Mouse (Mus musculus) ES-Bruce4 (cell line): ENCODE results near the gene Il34.

ENCODE experiments used
- CTCF ChIP-seq: IDR thresholded peaks from one replicate; pipeline ENCODE4 v1.8.1; 2011; ENCODE audit warnings: low read depth, low read length
- EP300 ChIP-seq: IDR thresholded peaks from 2 replicates; pipeline ENCODE4 v1.6.1; 2011; ENCODE audit warnings: low read depth, low read length; ENCODE audit not compliant: insufficient read depth

DNA sequence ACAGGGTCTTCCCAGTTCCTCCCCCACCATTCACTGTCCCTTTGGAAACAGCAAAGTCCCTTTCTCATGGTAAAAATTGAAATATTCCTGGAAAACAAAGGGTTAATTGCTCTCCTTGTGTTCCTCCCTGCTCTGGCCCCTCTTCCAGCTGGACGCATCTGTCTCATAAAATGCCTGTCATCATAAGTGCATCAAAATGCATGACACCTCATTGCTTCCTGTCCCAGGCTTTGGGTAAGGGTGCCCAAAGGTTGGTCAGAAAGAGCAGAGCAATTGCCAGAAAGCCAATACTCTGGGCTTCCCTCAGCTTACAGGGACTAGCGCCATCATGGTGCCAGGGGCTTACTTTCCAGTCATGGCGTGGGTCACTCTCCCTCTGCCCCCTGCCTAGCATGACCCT, 95.1 kb downstream of the Il34 start:
- TF ChIP-seq CTCF (no peak), EP300 (no peak)
